Mouse (Mus musculus) MEL-GATA-1-ER (cell line): Measurements from ENCODE around the gene Myo3b.

Source experiments
- DNase-seq: peaks from one replicate; pipeline ENCODE4 v3.0.0-alpha.2; 2012; ENCODE audit warnings: low read depth; ENCODE audit errors: extremely low read depth

The Myo3b gene

DNA sequence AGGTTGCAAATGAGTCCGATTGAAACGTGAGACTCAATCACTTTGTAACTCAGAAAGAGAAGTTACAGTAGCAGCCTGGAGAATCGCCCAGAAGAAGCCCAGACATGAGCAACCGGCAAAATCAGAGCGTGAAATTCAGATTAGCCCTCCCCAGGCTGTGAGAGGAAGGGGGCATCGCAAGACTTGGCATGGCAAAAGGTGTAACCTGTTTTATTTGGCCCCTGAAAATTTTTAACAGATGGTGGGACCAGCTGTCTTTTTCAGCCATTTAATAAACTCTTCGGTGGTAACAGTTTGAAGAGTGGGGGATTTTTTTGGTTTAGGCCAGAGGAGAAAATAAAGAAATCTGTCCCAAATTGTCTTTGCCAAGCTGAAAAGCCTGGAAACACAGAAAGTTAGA lies 405.2 kb downstream of the Myo3b start:
- no peak for DNase-seq

GRCm38 (mm10) chr2:70456205-70456604 lies 417.3 kb downstream of the Myo3b start:
- no peak for DNase-seq

DNA sequence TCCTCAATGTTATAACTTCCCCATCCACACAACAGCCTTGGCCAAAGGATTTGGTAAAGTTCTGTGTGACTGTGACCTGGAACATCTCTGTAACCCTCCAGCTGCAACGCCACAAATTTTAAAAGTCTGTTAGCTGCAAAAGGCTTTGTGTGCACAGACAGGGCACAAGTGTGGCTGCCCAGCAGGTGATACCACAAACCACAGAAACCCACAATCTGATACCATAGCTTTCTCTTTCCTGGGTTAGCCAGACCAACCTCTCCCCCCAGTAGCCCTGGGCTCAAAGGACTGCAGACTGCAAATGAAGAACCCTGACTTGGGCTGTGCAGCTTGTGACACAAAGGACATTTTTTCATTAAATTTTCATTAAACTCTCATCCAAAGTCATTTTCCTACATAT lies 424.7 kb downstream of the Myo3b start:
- no peak for DNase-seq

DNA sequence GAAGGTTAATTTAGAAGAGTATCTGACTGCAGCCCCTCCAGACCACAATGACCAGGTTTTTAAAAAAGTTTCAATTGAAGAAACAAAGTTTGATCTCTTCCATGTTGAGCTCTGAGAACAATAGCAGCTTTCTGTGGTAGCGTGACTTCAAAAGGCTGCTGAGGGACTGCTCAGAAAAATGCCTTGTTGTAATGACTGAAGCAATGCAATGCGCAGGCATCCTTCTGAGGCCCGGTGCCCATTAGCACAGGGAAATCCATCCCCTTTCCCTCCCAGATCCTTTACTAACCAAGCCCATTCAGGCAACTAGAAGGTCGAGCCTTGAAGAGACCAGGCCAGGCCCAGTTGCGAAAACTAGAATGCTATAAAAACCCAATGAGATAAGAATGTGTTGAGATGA lies 432.2 kb downstream of the Myo3b start:
- no peak for DNase-seq

DNA sequence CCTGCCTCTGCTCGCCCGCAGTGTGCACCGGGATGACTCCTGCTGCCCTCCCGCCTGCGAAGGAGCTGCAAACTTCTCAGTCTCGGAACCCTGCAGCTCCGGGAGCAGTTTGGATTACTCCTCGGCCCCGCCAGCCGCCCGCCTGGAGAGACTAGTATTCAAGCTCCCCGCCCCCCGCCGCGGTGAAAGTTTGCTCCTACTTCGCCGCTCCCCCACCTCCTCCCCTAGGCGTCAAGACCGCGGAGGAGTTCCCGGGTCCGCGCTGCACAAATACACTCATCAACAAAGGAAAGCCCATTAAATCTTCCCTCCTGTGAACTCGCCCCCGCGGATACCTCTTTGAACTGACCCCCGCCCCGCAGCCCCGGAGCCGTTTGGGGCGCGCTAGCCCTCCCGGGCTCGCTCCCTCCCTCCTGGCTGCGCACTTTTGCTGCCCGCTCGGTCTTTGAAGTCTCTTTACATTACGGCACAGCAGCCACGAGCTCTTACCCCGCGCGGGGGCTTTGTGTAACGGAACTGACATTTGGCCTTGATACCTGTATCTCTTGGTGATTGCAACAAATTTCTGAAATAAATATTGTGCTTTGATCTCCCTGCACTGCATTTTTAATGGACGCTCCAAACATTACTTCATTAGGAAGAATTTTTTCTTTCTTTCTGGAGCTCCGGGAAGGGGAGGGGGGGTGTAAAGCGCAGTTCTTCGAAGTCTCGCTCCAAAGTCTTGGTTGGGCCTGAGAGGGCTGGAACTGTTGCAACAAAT lies 433.1 kb downstream of the Myo3b start:
- no peak for DNase-seq
